Mouse (Mus musculus): ENCODE measurements around the gene Scgb1c1.

DNA sequence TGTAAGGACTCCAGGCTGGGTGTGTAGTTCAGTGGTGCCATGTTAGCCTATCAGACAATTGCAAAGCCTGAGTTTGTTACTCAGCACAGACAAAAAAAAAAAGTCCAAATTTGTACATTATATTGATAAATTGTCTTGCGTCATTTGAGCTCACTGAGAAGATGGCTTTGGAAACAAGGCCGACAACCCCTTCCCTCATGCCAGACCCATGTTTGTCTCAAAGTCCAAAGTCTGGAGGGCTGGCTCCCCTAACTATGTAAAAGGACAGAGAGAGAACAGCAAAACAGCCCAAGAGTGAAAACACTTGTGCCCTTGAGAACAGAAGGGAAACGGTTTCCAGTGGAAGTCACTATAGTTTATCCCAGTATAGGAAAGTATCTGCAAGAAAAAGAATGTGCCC, 35.1 kb downstream of the Scgb1c1 start:
- TF ChIP-seq CTCF (IDR thresholded peaks at IDR 0.05; ENCODE audit: low read depth) = no peak
- TF ChIP-seq EP300 (IDR thresholded peaks at IDR 0.05; ENCODE audit: low read depth) = peak; percentile 74
